Mouse (Mus musculus) hindlimb bud, embryonic 11.5 days (tissue): ENCODE results near the gene Ccdc127.

Experiments used
- DNase-seq: peaks from one replicate; pipeline ENCODE4 v3.0.0-alpha.2; 2012; ENCODE audit warnings: low read depth, low spot score; ENCODE audit errors: extremely low spot score

Gene Ccdc127

DNA sequence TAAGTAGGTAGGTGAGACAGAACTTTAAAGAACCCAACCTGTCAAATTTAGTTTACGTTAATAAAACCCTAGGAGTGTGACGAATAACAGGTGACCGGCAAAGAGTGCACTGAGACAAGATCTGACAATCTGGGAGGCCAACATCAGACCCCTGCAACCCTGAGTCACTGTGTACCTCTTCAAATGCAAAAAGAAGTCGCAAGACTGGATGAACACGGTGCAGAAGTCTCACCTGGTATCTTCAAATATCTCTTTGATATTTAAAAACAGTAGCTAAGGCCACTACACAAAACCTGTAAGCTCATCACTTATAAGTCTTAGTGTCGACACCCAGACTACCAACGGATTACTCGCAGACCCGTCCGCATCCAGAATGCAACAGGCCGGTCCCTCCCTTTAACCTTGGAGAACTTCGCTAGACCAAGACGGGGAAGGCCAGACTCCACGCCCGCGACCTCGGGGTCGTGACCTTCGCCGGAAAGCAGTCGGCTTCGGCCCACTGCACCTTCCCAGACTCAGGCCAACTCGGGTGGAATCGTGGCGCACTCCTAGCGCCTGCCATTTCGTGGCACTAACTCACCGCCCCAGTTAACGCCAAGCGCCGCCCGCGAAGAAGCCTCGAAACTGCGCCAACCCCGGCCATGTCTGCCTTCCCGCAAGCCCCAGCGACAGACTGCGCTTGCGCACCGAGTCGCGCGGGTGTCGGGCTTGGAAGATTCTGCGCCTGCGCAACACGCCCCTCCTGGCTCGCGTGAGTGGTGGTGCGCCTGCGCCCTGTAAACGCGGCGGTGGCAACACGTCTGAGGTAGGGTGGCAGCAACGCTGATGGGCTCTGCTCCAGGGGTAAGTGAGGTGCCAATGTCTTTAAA, at the start of gene Ccdc127, which contains the start of gene Sdha:
Gene Ccdc127 (plus strand): TSS at position 744 of the 869 bp plus-strand sequence.
Gene Sdha (minus strand): TSS at position 715 of the 869 bp plus-strand sequence.
- peak; percentile 89 for DNase-seq

DNA sequence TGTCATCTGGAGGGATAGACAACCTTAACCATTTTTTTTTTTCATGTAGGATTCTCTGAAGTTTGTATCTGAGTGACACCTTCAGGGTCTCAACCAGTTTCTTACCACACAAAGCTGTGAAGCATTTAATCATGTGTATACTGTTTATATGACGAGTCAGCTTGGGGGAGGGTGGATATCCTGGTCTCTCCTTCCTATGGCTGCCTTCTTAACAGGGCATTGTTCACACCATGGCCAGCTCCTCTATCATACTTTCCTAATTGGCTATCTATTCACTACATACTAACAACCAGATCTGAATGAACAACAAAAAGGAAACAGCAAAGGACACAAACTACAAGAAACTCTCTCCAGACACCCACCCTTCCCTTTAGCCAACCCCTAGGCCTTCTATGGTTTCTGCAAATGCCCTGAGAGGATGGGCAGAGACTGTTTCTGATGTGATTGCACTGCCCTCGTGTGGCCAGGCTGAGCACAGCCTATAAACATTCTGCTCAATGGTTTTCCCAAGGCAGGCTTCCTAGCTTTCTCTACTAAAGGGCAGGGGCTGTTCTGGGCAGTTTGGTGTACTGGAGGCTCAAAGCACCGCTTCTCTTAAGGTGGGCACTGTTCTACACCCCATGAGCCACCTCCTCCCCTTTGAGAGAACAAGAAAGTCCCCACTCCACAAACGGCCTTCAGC, 49.0 kb upstream of the Ccdc127 start:
- peak; percentile 46 for DNase-seq

DNA sequence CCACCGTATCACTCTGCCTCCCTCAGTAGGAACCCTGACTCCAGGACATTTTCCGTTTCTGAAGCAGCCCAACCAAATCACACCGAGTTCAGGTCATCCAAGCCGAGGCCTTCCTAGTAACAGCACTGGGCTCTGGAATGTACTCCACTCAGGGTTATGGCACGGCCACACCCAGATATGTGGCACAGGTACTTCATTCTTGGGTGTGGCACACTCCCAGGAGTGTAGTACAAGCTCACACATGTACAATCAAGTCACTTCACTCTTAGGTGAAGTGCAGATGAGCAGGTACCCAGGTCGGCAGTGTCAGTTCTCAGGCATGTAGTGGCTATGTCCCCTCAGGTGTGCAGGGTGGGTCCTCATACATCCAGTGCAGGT, 48.5 kb upstream of the Ccdc127 start:
- DNase-seq, result no peak

DNA sequence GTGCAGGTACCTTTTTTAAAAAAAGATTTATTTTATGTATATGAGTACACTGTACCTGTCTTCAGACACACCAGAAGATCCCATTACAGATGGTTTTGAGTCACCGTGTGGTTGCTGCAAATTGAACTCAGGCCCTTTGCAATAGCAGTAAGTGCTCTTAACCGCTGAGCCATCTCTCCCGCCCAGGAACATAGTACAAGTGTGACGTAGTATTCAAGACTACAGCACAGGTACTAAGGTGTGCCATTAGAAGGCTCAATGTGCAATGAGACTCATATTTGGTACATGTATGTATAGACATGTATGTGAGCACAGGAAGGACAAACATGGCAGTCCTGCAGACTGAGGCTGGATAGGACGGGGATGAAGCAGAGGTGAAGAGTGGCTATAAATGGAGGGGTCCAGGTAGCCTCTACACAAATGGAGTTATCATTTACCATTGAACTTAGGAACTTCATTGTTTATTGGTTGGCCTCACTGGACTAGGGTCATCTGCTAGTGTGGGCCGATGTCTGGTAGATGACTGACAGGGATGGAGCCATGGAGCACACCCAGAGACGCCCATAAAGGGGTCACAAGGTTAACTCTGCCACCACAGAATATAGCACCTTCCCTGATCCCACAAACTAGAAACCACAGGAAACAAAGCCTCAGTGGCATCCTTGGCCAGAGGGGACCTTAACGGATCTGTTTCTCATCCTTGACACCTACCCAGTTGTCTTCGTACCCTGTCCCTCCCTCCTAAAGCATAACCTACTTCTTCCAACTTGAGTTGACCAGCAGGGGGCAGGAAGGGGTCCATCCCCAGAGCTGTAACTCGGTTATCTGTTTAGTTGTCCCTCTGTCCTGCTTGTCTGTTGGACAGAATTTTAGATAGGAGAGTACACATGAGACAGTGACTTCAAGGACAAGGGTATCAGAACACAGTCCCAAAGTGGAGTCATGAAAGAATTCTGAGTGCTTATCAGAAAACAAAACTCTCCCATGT, 47.8 kb upstream of the Ccdc127 start:
- no peak for DNase-seq

DNA sequence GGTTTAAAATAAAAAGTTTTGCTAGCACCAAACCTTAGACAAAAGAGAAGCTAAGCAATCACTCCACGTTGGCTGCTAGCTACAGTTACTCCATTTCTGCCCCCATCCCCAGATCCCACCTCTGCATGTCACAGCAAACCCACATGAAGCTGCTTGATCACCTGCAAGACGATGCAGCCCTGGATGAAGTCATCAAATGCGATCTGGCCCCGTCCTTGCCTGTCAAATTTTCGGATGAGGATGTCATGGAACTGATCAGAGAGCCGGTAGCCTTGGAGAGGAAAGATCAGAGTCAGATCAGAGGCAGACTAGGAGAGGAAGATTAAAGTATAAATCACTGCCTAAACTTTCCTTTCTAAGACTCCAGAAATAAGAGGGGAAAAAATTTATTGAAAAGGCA, 44.7 kb upstream of the Ccdc127 start:
- no peak for DNase-seq

DNA sequence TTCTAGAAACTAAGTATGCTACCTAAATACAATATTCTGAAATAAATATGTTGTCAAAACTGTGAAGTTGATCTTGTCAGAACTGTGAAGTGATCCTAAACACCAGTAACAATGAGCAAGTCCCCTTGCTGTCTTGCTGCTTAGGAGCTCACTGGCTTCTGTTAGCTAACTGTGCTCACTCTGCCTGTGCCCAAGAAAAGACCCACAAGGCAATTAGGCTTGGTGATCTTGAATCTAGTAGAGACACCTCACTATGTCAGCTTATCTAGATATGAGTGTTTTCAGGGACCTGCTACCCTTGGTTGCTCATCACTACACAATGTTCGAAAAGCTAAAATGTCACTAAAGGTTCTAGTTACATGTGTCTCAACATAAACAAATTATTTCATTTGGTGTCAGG, 44.3 kb upstream of the Ccdc127 start:
- DNase-seq, result no peak

DNA sequence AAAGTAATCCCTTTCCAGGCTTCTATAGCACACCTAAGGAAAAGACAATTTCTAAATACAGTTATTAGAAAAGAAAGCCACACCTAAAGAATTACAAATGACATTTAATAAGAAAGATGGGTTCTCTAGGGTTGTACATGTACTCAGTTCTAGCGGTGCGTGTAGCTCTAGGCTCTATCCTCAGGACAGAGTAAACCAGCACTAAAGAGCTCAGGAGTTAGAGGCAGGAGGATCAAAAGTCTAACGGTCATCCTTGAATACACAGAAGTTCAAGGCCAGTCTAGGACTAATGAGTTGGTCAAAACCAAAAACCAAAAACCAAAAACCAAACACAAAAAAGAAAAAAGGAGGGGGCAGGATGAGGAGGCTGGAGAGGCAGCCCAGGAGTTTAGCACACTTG, 35.5 kb upstream of the Ccdc127 start:
- DNase-seq, result no peak

DNA sequence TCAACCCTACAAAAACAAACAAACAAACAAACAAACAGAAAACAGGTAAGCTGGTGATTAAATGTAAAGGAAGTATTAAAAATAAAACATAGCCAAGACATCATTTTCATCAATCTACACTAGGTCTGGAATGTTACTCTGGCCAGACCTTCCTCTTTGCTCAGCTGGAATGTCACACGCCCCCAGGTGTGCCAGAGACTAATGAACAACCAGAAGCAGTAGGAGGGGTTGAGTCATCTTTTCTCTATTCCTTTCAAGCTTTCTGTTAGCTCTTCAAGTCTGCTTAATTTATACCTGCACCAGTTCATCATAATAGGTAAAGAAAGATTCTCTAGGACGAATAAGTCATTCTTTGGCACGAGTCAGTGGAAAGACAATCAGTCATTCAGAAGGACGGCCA, 33.7 kb upstream of the Ccdc127 start:
- no peak for DNase-seq

DNA sequence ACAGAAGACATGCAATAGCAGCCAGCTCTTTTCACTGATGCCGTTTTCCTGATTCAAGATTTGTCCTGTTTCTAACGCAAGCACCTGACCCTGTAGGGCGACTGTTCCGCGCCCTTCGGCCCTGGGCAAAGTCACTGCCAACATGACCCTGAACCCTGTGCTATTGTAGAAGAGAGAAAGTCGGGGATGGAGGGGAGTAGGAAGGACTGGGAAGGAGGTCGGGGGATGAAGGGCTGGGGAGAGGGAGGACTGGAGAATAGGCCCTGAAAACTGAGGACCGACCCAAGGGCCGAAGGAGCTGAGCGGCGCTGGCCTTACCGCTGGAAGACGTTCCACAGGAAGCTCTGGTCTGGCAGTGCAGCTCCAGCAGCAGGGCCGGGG, 33.3 kb upstream of the Ccdc127 start:
- no peak for DNase-seq

DNA sequence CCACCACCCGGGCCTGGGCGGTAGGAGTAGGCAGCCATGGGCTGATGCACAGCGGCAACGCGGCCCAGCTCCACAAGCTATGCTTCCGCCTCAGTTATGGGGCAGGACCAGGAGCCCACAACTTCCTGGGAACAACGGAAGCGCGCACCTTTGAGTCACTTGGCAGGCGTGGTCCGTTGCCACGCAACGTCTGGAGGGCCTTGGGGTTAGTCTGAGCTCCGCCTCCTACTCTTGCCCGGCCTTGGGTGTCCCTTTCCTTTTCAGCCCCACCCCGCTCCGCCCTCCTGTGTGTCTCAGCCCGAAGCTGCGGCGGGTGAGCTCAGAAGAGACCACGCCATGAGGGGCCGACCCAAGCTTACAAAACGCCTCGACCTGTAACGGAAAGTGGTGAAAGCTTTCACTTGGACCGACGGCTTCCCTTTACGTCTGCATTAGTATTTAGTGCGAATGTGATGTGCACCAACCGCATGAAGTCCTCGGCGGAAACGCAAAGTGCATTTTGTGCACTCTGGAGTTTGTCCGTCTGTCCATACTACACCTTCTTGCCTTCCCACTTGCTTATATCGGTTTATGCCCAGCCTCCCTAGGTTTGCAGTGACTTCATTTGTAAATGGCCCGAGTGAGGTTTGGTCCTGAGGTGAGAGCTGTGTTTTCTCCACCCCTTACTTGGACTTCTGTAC, 32.8 kb upstream of the Ccdc127 start, which contains the start of gene Pdcd6:
Gene Pdcd6 (minus strand): TSS at position 411 of the 680 bp plus-strand sequence.
- peak; percentile 86 for DNase-seq

DNA sequence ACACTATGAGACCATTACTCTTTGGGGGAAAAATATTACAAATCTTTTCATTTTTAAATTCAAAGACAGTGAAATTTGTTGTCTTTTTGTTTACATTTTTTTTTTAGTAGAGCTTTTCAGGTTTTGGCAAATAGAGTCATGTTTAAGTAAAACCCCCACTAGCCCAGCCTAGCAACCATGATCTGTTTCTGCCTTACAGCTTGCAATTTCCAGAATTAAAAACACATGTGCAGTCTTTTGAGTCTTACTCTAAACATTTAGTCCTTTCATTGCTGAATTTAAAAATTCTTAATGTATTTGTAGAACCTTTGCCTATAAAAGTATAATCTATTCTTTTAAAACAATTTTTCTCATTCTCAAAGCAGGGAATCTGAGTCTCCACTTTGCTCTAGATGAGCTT, 20.8 kb upstream of the Ccdc127 start:
- no peak for DNase-seq

DNA sequence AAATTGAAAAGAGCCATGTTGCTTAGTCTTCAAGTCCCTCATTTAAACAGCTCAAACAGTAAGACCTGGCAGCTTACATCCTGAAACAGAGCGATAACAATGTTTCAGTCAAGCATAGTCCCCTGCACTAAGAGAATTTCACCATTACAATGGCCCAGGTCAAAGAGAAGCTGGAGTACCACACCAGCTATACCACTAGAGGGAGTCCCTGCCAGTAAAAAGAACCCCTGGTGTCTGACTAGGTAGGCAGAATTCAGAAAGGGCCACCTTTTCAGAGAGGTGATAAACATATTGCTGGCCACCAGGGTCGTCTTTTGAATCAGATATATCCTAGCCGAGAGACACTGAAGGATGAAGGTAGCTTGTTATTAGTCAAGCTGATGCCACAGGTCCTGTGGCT, 9.1 kb upstream of the Ccdc127 start:
- DNase-seq, result peak; percentile 18

DNA sequence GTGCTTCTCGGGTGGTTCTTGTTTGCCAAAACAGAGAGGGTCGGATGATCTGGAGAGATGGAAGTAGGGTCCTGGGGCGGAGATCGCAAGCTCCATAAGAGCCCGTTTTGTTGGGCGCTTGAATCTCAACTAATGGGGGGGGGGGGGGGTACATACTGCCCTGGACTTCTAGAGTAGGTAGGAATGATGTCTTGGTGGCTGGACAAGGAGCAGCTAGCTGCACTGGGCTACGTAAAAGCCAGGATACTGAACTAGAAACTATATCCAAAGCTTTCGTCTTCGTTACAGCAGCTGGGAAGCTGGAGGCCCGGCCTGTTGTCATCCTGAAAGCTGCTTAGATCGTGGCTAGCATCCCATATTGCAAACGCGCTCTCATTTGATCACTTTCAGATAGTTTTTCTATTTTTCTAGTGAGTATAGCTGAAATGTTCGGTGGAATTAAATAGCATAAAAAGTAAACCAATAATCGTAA, 362 bp downstream of the Ccdc127 start:
- DNase-seq, result no peak

DNA sequence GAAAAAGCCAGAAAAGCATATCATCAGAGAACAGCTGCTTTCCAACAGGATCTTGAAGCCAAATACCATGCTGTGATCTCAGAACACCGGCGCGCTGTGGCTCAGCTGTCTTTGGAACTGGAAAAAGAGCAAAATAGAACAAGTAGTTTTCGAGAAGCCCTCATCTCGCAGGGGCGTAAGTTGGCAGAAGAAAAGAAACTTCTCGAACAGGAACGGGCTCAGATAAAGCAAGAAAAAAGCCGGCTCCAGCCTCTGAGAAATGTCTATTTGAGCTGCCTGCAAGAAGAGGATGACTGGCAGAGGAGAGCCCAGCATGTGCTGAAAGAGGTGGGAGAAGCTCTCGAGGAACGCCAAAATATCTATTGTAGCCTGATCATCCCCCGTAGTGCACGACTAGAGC, 6.4 kb downstream of the Ccdc127 start:
- DNase-seq, result no peak

DNA sequence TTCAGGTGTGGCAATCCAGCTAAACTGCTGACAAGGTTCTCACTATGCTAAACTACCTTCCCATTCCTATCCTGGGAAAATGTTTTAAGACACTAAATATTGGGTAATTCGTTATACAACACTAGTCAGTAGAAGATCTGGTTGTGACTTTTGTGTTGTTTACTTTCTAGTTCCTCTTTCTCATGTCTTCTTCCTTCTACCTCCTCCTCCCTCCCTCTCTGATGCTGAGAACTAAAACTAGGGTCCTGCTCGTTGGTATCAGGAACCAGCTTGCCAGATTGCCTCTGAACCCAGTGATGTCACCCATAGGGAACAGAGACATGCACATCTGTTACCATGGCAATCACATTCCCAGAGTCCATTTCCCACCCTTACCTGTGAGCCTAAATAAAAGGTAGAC, 12.1 kb downstream of the Ccdc127 start:
- DNase-seq, result no peak

DNA sequence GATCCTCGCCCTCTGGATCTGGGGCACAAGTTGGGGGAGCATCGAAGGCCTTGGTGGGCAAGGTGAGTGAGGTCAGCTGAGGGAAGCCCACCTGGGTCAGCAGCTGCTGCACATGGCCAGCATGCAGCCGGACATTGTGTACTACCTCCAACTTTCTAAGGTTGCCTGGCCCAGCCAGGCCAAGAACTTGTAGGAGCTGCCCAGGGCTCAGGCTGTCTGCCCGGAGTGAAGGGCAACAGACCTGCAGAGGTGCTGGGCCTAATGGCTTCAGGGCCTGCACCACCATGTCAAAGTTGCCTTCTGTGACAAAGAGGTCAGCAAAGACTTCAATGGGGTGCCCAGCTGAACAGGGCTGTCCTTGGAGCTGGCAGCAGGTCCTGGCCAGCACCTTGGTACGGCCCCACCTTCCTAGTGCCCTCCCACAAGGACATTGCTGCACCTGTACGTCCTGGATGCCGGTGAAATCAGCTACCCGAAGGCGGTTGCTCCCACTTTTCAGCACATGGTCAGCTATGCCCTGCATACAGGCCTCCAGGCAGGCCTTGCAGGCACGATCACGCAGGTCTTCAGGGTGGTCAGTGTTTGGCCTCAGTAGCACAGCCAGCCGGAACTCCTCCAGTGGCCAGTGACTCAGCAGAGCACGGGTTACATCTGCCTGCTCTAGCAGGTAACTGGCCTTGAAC, 13.2 kb downstream of the Ccdc127 start:
- DNase-seq, result no peak

DNA sequence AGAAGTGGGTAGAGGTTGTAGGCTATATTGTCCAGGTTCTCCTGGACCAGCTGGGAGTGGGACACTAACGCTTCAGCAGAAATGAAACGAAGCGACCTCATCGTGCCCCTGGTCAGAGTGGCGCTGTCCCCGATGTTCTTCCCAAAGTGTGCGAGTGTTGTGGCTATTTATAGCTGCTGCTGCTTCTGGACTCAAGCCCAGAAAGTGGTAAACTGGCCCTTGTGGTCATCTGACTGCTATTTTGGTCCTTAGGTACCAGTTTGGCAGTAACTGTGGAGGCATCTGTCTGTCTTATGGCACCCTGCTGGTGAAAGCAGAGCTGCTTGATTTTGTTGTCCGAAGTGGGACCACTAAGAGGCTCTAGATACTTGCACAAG, 13.7 kb downstream of the Ccdc127 start, which contains the start of gene Lrrc14b:
Gene Lrrc14b (minus strand): TSS at position 147 of the 377 bp plus-strand sequence.
- DNase-seq, result no peak

DNA sequence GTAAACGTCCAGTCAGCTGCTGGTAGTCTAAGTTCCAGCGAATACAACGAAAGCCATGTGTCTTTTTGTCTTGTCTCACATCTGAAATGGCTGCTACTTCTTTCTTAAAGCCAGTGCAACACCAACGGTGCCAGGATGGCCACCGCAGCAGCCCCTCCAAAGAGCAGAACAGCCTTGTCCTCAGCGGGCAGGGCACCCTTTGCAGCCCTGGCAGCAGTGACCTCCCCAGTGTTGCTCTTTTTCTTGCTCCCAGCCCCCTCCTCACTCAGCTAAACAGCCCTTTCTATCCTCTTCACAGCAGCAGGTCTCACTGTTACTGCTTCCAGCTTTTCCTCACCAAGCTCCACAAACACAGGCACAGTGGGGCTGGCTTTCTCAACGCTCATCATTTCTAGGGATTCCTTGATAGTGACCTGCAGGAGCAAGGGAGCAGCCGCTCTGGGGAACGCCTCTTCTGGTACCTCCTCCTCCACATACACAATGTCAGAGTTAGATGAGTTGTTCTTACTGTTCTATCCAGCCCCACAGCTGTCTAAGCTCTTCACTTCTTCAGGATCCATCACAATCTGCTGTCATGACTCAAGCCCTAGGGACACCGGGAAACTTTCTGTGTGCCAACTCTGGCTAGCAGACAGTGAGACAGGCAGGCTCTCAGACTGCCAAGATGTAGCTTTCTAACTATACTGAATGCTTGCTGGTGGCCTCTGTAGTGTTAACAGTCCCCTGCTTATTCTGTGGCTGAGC, 31.6 kb downstream of the Ccdc127 start:
- no peak for DNase-seq

DNA sequence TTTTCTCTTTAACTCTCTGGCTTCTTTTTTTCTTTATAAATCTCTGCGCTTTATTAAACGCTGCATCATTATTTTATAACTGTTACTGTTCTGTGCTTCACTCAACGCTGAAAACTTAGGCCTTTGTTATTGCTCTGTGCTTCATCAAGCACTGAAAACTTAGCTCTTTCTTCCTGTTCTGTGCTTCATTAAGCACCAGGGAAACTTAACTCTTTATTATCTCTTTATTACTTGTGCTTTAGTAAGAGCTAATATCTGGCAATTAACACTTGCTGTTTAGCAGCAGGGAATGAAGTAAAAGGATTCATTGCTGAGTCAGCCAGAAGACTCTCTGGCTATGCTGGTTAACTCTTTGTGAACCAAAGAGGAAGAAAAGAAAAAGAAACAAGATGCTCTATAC, 32.2 kb downstream of the Ccdc127 start:
- no peak for DNase-seq
